Mouse (Mus musculus) intestine, embryonic 16.5 days (tissue): ENCODE measurements at regions not wholly inside any gene's neighbourhood (a gene's known extent, or its start where the extent isn't known, plus 50 kb on each side); places are given as distances from the start of the nearest gene placed in this dataset.

Source experiments
- ATAC-seq: fragments of 200-750 bp; cut with Nextera tagmentation; 2 replicates; pipeline ENCODE4 v1.8.0; 2017; ENCODE audit warnings: moderate TSS enrichment, moderate library complexity
- H3K27ac ChIP-seq: fragments of 300-500 bp; sonication (generic); 2 replicates; pipeline ENCODE4 v1.5.1; 2014; ENCODE audit warnings: mild to moderate bottlenecking, low read length
- H3K27me3 ChIP-seq: fragments of 300-500 bp; sonication (generic); replicated peaks from 2 replicates; pipeline ENCODE4 v1.6.1; 2014; ENCODE audit warnings: low read length, control low read depth, mixed read lengths; ENCODE audit not compliant: control insufficient read depth, insufficient read depth
- H3K36me3 ChIP-seq: fragments of 300-500 bp; sonication (generic); 2 replicates; pipeline ENCODE4 v1.6.1; 2014; ENCODE audit warnings: low read length, control low read depth; ENCODE audit not compliant: control insufficient read depth, insufficient read depth
- H3K4me1 ChIP-seq: fragments of 300-500 bp; sonication (generic); 2 replicates; pipeline ENCODE4 v1.6.1; 2014; ENCODE audit warnings: low read length, control low read depth, mixed read lengths; ENCODE audit not compliant: control insufficient read depth, insufficient read depth
- H3K4me2 ChIP-seq: fragments of 300-500 bp; sonication (generic); 2 replicates; pipeline ENCODE4 v1.6.1; 2014; ENCODE audit warnings: low read depth, low read length, control low read depth
- H3K4me3 ChIP-seq: fragments of 300-500 bp; sonication (generic); 2 replicates; pipeline ENCODE4 v1.5.1; 2014; ENCODE audit warnings: mild to moderate bottlenecking, low read length
- H3K9ac ChIP-seq: fragments of 300-500 bp; sonication (generic); 2 replicates; pipeline ENCODE4 v1.6.1; 2014; ENCODE audit warnings: low read depth, low read length
- H3K9me3 ChIP-seq: fragments of 300-500 bp; sonication (generic); 2 replicates; pipeline ENCODE4 v1.6.1; 2016; ENCODE audit warnings: low read length, control low read depth; ENCODE audit not compliant: control insufficient read depth
- WGBS: fragments of 180-500 bp; shearing (Covaris S2); extraction: QIAGEN DNeasy Blood & Tissue Kit; methylation state at CpG from one replicate; pipeline ENCODE4 v1.1.7; 2014; 5-methylcytosine and 5-hydroxymethylcytosine counted together

GRCm38 (mm10) chr1:186255476-186256080 lies 138.5 kb upstream of the Lyplal1 start:
- no peaks in the 10 kb centered on the region for H3K9me3 ChIP-seq
- no peak overlapping the region for H3K4me2 ChIP-seq
- 75% methylated on average over 8 of the region's 8 CpGs for WGBS
- H3K4me3 ChIP-seq = no peak overlapping the region
- no peak overlapping the region for H3K9ac ChIP-seq
- no peaks in the 10 kb centered on the region for H3K36me3 ChIP-seq
- no peaks in the 10 kb centered on the region for H3K4me1 ChIP-seq
- no peaks in the 10 kb centered on the region for H3K27me3 ChIP-seq
- no peak overlapping the region for H3K27ac ChIP-seq
- ATAC-seq = no peak

DNA sequence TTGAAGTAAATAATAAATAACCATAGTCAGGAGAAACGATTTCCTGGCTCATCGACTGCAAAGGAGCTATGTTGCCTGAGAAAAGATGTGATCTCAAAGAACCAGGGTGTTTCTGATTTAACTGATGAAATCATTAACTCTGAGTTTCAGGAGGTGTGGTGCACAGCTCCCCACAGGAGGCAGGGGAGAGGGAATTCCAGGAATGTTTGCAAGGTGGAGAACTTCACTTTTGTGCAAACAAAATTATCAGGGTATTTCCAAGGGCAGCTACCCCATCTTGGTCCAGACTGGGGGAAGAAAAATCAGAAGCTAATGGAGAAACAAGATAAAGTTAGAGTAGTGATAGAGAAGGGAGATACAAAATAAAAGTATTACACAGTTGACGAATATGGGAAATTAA lies 137.4 kb upstream of the Lyplal1 start:
- Histone ChIP-seq H3K4me2 (no peak overlapping the region), H3K27ac (no peak overlapping the region), H3K4me1 (no peaks in the 10 kb centered on the region; the same call in 1 of the 2 replicates), H3K9ac (no peak overlapping the region), H3K36me3 (no peaks in the 10 kb centered on the region), H3K9me3 (no peaks in the 10 kb centered on the region), H3K4me3 (no peak overlapping the region), H3K27me3 (no peaks in the 10 kb centered on the region)
- WGBS = 33% methylated on average over 3 of the region's 3 CpGs
- ATAC-seq = no peak

DNA sequence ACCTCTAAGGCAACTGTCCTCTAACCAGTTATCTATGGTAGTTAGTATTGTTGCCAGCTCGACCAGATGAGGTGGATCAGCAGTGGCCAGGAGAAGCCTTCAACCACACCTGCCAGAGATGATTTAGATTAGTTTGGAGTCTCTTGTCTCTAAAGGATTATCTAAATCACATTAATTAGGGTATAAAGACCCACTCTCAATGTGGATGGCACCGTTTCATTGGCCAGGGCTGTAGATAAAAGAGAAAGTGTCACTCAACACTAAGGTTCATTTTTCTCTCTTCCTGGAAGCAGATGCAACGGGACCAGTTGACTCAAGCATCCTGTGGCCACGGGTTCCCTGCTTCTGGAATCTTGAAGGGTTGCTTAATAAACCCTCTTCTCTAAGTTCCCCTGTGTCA lies 135.4 kb upstream of the Lyplal1 start:
- Histone ChIP-seq H3K27ac (no peak overlapping the region), H3K9ac (no peak overlapping the region), H3K27me3 (no peaks in the 10 kb centered on the region), H3K36me3 (no peaks in the 10 kb centered on the region), H3K9me3 (no peaks in the 10 kb centered on the region), H3K4me1 (no peaks in the 10 kb centered on the region; the same call in 1 of the 2 replicates), H3K4me2 (no peak overlapping the region), H3K4me3 (no peak overlapping the region)
- 70% methylated on average over 4 of the region's 4 CpGs for WGBS
- no peak for ATAC-seq

GRCm38 (mm10) chr1:186250316-186250715 lies 133.2 kb upstream of the Lyplal1 start:
- no peak overlapping the region for H3K27ac ChIP-seq
- no peaks in the 10 kb centered on the region for H3K27me3 ChIP-seq
- no peak for ATAC-seq
- H3K4me3 ChIP-seq = no peak overlapping the region
- no peaks in the 10 kb centered on the region for H3K9me3 ChIP-seq
- no peak overlapping the region for H3K9ac ChIP-seq
- 56% methylated on average over 4 of the region's 4 CpGs for WGBS
- H3K4me2 ChIP-seq = no peak overlapping the region
- no peaks in the 10 kb centered on the region for H3K36me3 ChIP-seq
- no peaks in the 10 kb centered on the region; the same call in 1 of the 2 replicates for H3K4me1 ChIP-seq

DNA sequence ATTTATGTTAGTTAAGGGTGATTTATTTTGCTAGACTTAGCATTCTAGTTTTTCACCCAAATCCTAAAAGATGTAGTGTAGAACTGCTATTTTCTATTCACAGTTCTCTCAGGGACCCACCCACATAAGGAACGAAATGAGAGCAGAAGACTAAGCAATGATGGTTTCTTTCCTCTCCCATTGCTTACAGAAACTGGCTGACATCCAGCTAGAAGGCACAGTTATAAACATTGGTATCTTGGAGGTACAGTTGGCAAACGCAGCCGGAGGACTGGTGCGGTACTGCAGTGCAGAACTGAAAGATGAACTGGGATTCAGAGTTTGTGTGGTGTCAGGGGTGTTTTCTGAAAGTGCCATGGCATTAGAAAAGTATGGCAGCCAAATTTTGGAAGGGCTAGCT lies 132.1 kb upstream of the Lyplal1 start:
- WGBS = 63% methylated on average over 4 of the region's 4 CpGs

DNA sequence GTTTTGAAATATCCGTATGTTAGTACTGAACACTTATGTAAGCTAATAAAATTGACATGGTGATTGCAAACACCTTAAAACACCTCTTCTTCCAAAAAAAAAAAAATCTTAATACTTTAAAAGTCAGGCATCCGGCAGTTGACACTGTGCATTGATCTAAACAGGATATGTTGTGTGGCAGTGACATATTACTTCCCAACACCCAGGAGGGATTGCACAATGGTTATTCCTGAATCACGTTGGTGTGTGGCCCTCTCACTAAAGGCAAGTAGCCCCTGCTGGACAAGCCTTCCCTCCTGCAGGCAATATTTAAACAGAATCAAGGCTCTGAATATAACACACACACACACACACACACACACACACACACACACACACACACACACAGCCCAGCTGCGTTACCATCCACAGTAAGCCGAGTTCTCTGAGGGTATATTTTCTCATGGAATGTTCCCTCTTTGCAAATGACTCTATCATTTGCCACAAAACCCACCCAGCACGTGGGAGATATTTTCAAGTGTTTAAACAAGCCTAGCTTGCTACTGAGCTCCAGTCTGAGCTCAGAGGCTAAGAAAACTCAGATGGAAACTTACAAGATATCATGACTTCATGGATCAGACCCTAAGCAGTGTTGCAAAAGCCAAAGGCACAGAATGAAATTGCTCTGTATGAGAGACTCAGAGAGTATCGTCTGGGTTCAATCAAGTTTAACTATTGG lies 128.8 kb upstream of the Lyplal1 start:
- Histone ChIP-seq H3K4me1 (no peaks in the 10 kb centered on the region; the same call in 1 of the 2 replicates), H3K27ac (no peak overlapping the region), H3K9me3 (no peaks in the 10 kb centered on the region), H3K4me3 (no peak overlapping the region), H3K27me3 (no peaks in the 10 kb centered on the region), H3K4me2 (no peak overlapping the region), H3K9ac (no peak overlapping the region), H3K36me3 (no peaks in the 10 kb centered on the region)
- 58% methylated on average over 7 of the region's 7 CpGs for WGBS
- no peak for ATAC-seq

More for the DNA sequence above, 132.1 kb upstream of the Lyplal1 start:
- no peak overlapping the region for H3K4me3 ChIP-seq
- no peak overlapping the region for H3K4me2 ChIP-seq
- no peak for ATAC-seq
- H3K9ac ChIP-seq = no peak overlapping the region
- H3K9me3 ChIP-seq = no peaks in the 10 kb centered on the region
- no peaks in the 10 kb centered on the region; the same call in 1 of the 2 replicates for H3K4me1 ChIP-seq
- no peak overlapping the region for H3K27ac ChIP-seq
- no peaks in the 10 kb centered on the region for H3K27me3 ChIP-seq
- no peaks in the 10 kb centered on the region for H3K36me3 ChIP-seq

- ATAC-seq = no peak
- no peak overlapping the region for H3K9ac ChIP-seq
- H3K4me3 ChIP-seq = no peak overlapping the region
- WGBS = 95% methylated on average over 2 of the region's 2 CpGs
- H3K4me1 ChIP-seq = no peaks in the 10 kb centered on the region
- no peak overlapping the region for H3K27ac ChIP-seq
- no peaks in the 10 kb centered on the region for H3K27me3 ChIP-seq
- H3K4me2 ChIP-seq = no peak overlapping the region
- H3K36me3 ChIP-seq = no peaks in the 10 kb centered on the region
- H3K9me3 ChIP-seq = no peaks in the 10 kb centered on the region
Measured at GRCm38 (mm10) chr1:186241112-186241511, 124.0 kb upstream of the Lyplal1 start.

GRCm38 (mm10) chr1:186237556-186237955 lies 120.4 kb upstream of the Lyplal1 start:
- no peaks in the 10 kb centered on the region for H3K27me3 ChIP-seq
- no peak overlapping the region for H3K4me2 ChIP-seq
- no peak overlapping the region for H3K4me3 ChIP-seq
- ATAC-seq = no peak
- H3K9ac ChIP-seq = no peak overlapping the region
- no peak overlapping the region for H3K27ac ChIP-seq
- no peaks in the 10 kb centered on the region for H3K36me3 ChIP-seq
- H3K4me1 ChIP-seq = no peaks in the 10 kb centered on the region
- WGBS = 57% methylated on average over 6 of the region's 6 CpGs
- H3K9me3 ChIP-seq = no peaks in the 10 kb centered on the region

DNA sequence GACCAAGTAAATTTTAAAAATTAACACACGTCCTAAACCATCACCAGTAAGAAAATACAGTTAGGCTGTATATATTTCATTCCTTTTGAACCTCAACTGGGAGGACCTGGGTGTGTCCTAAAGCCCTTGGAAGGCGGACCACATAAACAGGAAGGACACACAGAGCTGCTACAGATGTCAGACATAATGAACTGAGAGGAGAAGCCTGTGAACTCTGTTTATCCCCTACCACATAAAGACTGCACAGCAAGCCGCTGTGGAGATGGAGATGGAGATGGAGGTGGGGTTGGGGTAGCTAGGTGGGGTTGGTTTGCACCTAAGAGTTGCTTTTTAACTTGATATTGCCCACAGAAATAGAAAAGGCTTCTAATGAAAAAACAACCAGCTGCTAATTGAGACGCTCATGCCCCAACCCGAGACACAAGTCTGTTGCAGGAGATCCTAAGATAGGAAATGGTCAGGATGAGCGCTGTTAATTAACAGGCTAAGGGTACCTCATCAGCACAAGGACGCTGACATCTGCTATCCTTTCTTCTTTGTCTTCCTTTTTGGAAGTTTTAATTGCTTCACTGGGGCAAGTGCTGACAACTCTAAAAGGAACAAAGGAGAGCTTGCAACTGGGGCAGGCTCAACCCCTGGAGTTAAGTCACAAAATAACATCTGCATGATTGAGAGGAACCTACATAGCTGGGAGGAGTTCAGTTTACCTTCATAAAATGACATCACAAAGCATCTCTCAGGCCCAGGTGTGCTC lies 119.3 kb upstream of the Lyplal1 start:
- 65% methylated on average over 7 of the region's 7 CpGs for WGBS
- Histone ChIP-seq H3K4me3 (no peak overlapping the region), H3K36me3 (no peaks in the 10 kb centered on the region), H3K4me1 (no peaks in the 10 kb centered on the region), H3K4me2 (no peak overlapping the region), H3K9ac (no peak overlapping the region), H3K9me3 (no peaks in the 10 kb centered on the region), H3K27ac (no peak overlapping the region), H3K27me3 (no peaks in the 10 kb centered on the region)
- ATAC-seq = no peak
